In the genomic region with DNA sequence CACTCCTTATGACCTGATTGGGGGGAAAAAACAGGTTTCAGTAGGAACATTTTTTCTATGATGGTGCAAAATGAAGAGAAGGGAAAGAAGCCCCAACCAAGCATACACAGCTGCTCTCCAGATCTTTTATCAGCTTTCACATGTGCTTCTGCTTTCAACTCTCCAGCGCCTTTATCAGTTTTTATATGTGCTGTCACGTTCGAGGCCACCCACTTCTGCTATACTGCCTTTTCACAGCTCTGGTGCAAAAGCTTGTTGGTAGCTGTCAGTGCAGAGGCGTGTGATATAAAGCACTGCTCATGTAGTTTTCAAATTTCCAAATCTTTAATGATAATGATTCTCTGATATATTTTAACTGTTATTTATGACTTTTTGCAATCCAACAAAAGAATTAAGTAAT, we compare ENCODE assay signal across 11 mouse cellular contexts.
"Had no signal": no experiment of that assay in that cellular context is flagged by ENCODE, and none has a peak within 500 bp of the region (broad histone marks: within the 10 kb centered on the region; RNA-seq: fewer than 3 reads in every experiment).

No protein-coding gene starts in this region.

- H3K27ac ChIP-seq: kidney, postnatal 0 days; limb, embryonic 13.5 days; liver, embryonic 14.5 days; midbrain, embryonic 12.5 days; neural tube, embryonic 13.5 days had no signal

- H3K27me3 ChIP-seq: limb, embryonic 13.5 days; midbrain, embryonic 12.5 days; neural tube, embryonic 13.5 days had no signal

- H3K4me1 ChIP-seq: limb, embryonic 13.5 days; midbrain, embryonic 12.5 days; neural tube, embryonic 13.5 days had no signal

- H3K36me3 ChIP-seq: limb, embryonic 13.5 days; midbrain, embryonic 12.5 days; neural tube, embryonic 13.5 days had no signal

- H3K4me3 ChIP-seq: limb, embryonic 13.5 days; midbrain, embryonic 12.5 days; neural tube, embryonic 13.5 days had no signal

- H3K9me3 ChIP-seq: limb, embryonic 13.5 days; midbrain, embryonic 12.5 days; neural tube, embryonic 13.5 days had no signal

- H3K9ac ChIP-seq: limb, embryonic 13.5 days; liver, embryonic 14.5 days; midbrain, embryonic 12.5 days; neural tube, embryonic 13.5 days had no signal

- DNase-seq: kidney, adult 11 months; kidney, adult 9 months; kidney, postnatal 36 days; lung, adult 18-20 months; spleen, adult 18-20 months; thymus, postnatal 14 days had no signal
